Mouse (Mus musculus): ENCODE measurements around the gene Hexim1. TPM values are rescaled to one million over a fixed set of nuclear protein-coding genes. Genes with fewer than 3 reads are reported as not detected.
A peak's percentile ranks its signal among the peaks of the same experiment; 100 is the strongest.

The Hexim1 gene
- 1 to 10 TPM; 3.0 to 3.7 (median 3.5) TPM for polyA plus RNA-seq (2017; shearing (Covaris generic))

DNA sequence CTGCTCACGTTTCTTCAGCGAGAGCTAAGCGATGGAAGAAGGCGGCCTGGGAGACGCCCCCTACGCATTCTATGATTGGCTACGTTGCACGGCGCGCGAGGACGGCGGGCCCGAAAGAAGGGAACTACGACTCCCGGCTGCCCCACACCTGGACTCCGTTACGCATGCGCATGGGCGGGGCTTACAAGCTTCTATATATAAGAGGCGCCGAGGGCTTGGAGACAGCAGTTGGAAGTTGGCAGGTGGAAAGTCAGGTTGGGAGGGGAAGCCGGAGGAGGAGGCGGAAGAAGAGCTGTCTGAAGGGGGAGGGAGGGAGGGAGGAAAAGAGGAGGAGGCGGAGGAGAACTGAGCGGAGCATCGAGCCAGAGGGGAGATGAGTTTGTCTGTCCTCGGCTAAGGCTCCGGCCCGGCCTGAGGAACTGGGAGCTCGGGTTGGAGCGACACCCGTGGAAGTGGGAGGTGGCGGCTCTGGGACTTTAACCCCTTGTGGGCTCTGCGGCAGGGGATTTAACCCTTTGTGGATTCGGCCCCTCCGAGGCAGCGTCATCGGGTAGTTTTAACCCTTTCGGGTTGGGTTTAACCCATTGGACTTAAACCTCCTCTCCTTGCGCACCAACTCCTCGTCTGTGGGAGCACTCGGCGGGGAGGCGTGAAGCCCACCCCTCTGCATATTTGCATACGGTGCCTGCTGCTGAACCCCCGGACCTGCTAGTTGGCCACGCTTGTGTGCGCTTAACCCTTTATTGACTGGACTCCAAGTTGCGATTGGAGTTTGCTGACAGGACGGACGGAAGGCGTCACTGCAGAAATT lies at the start of gene Hexim1:
Gene Hexim1 (plus strand): TSS at position 224 of the 811 bp plus-strand sequence.
- ATAC-seq: peak; percentile 91

DNA sequence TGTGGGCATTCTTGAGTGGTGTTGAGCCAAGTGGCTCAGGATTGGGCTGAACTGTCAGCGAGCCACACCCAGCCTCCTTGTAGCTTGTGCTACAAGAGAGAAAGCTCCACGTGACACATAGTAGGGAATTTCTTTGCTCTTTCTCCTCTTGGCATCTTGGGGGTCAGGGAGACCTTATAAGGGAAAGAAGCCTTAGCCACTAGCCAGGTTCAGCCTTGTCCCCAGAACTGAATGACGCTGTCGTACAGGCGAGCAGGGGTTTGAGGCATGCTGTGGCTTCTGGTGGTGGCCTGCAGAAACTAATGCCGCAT lies 49.0 kb upstream of the Hexim1 start:
- no peak for ATAC-seq

DNA sequence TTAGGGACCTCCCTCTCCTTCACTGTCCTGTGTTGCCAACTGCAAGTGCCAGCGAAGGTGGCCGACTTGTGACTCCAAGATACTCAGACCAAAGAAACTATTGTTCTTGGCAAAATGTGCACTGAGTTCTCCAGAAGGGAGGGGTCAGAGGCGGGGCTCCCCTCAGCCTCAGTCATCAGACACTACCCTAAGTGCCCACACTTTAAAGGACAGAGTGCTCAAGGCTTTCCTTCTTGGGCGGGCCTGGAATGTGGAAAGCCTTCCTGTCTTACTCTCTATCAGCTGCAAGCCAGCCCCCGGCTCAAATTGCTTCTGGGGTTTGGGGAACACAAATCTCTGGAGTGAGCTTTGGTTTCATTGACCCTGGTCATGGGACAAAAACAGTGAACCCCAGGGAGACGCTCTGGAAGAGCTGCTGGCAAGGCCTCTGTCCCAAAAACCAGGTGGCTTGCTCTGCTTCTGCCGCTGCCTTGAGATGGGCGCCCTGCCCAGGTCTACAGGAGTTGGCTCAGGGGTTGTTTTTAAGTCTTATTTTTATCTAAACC lies 48.5 kb upstream of the Hexim1 start:
- no peak for ATAC-seq

DNA sequence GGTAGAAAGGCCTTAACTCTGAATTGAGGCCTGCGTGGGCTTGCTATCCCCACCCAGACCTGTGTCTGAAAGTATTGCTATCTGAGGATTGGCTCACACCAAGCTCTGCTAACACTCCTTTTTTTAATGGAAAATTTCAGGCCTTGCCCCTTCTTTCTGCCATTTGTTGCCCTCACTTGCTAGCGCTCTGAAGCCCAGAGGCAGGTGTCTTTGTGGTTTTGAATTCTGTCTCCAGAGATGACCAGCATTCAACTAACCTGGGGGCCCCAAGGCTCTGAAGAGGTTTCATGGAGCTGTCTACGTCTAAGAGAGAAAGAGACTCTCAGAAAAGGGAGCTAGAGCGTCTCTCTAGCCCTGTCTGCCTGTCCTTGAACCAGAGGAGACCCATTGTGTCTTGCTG lies 47.8 kb upstream of the Hexim1 start:
- ATAC-seq: no peak

DNA sequence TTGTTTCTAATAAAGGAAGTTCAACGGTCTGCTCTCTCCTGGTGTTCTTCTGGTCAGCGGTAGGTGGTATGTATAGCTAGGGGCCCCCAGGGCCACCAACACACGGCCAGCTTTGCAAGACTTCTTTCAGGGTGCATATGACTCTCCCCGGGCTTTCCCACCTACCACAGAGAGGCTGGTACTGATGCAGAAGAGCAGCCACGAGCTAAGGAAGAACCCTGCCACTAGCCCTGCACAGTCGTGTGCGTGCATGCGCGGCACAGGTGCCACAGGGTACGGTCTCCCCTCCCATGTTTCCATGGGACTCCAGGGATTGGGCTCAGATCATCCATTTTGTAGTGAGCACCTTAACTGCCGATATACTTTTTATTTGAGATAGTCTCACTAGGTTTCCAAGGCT lies 47.1 kb upstream of the Hexim1 start:
- no peak for ATAC-seq

DNA sequence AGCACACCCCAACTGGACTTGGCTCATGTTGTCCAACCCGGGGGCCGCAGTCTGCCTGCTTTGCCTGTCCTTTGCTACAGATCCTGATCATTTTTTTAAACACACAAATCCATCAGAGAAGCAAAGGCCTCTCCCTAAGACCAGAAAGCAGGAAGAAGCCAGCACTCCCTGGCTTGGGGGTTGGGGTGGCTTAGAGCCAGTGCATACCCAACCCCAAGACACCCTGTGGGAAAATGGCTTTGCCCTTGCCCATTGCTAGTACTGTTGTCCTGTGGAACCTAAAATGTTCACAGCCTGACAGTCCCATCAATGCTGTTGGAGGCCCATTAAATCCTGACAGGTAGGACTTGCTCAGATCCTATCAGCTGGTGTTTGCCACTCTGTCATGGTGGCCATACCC lies 46.3 kb upstream of the Hexim1 start:
- no peak for ATAC-seq

DNA sequence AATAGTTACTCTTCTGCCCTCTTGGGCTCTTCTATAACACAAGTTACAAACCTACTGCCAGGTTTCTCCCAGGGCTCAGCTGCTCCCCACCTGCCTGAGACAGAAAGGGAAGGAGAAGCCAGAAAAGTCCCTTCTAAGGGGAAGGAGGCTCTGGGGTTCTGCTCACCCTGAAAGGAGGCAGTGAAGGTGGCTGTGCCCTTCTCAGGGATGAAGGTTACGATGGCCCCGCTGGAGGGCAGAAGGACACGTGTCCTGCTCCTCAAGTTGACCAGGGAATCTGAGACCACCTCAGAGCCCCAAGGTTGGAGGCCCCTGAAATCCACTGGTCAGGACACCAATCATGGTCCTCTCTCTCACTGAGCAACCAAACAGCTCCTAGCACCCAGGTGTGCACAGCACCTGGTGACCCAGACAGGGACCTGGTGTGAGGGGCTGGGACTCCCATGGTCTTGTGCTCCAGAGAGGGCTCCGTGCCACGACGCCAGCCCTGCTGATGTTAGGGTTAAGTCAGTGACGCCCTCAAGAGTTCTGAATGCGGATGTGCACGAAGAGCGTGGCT lies 45.6 kb upstream of the Hexim1 start:
- no peak for ATAC-seq

DNA sequence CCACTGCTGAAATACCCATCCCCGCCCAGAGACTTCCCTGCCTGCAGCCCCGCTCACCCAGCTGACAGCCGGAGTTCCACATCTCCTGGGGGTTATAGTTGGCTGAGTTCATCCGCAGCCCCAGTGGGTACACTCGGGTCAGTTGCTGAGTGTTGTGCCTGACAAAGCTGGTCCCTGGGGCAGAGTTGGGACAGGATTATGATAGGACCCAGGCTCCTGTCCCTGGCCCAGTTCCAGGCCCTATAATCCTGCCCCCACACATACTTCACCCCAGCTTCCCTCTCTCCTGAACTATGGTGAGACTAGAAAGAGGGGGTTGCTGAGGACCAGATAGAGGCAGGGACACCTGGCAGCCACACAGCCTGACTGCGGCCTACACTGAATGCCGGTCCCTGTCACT lies 42.4 kb upstream of the Hexim1 start:
- ATAC-seq: no peak

DNA sequence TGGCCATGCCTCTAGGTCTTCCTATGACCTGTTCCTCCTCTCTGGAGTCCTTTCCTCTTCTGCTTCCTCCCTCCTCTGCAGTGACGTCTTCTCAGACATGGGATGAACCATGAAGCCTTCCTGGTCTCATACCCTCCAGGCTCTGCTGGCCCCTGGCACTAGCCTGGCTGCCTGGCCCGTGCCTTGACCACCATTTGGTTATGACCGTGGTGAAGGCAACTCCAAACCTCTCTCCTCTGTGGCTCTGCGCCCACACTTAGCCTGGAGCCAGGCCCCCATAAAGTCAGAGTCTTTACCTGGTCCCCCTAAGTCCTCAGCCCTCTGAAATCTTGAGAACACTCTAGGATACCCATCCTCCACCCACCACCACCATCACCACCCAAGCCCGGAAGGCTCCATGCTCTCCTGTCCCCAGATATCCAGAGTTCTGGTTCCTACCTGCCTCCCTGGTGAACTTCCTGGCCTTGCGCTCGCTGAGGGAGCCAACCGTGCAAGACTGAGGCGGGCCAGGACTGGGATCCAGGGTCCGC lies 41.8 kb upstream of the Hexim1 start:
- no peak for ATAC-seq

DNA sequence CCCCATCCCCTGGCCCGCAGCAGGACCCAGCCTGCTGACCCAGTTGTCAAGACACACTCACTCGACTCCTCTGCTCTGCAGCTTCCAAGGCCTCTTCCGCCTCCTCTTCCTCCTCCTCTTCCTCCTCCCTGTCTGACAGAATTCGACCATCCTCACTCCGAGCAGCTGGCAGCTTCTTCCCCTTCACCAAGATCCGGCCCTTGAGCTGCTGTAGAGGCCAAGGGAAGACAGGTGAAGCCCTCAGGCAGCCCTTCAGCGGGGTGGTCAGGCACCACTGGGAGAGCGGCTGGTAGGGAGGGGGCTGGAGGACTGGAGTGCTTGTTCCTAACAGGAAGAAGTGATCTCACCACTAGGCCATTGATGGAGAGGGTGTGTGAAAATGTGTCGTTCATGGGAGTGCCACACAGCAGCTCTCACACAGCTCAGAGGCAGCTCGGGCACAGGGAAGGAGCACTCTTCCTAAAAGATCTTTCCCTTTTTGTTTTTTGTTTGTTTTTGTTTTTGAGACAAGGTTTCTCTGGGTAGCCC lies 41.2 kb upstream of the Hexim1 start:
- ATAC-seq: no peak

DNA sequence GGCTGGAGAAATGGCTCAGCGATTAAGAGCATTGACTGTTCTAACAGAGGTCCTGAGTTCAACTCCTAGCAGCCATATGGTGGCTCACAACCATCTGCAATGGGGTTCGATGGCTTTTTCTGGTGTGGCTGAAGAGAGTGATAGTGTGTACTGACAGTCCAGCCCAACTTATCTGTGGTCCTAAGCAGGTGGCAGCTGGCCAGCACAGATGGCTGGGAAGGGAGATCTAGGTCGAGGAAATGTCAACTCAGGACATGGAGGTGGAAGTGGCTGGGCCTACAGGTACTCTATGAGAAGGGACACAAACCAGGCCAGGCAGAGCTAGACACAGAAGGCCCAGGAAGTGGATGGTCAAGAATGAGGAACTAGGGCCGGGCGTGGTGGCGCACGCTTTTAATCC lies 40.0 kb upstream of the Hexim1 start:
- ATAC-seq: no peak

DNA sequence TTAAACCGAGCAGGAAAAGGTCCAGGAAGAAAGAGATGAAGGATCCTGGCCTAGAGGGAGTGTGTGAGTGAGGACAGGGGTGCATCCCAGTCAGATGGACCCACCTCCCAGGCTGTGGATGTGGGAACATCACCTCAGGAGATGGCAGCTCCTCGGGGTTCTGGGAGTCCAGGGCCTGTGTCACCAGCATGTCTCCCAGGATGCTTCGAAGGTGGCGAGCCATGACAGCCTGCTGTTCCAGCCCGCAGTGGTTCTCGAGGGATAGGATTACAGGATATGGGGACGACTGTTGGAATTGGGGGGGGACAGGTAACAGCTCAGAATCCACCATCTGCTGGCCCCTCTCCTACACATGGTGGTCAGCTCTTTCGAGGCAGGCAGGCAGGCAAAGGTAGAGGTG lies 39.5 kb upstream of the Hexim1 start:
- ATAC-seq: no peak

DNA sequence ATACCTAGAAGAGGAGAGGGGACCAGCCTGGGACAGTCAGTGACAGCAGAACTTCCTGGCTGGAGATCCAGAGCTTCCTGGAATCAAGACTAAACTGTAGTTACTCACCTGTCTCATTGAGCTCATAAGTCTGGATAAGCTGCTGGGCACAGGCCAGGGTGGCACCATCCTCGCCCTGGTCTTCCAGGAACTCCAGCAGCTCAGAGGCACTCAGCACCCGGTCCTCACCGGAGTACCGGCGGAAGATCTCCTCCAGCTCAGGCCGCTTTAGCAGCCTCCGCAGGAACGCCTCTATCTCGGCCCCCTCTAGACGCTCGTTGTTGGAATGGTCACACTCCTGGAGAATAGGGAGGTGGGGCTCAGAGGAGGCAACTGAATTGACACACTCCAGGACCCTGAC lies 37.9 kb upstream of the Hexim1 start:
- ATAC-seq: no peak

DNA sequence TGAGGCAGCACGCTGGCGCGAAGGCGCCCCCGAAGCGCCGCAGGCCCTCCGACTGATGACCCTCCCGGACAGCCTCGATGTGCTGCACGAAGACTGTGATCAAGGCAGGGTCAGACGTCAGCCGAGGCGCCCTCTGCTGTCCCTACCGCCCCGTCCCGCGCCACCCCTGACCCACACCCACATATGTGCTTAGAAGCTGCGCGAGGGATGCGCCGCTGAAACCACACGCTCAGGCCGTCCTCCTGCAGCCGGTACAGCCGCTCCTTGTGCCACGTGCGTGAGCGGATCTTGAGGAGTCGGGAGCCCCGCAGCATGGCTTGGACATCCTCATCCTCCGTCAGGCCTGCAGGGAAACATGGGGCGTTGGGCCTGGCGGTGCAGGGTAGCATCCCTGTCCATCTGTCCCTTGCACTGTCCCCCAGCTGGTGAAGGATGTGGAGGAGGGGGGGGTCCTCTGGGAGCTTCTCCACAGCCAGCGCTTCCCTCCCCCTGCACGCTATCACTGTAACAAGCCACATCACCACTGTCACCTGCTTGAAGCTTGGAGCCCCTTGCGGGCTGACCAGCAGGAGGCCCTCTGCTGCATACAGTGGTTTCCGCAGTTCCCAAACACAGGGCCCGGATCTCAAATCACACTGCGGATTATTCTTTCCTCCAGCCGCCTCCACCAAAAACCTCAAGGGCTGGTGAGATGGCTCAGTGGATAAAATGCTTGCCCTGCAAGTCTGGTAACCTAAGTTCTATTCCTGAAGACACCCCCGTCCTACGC lies 35.5 kb upstream of the Hexim1 start:
- no peak for ATAC-seq

DNA sequence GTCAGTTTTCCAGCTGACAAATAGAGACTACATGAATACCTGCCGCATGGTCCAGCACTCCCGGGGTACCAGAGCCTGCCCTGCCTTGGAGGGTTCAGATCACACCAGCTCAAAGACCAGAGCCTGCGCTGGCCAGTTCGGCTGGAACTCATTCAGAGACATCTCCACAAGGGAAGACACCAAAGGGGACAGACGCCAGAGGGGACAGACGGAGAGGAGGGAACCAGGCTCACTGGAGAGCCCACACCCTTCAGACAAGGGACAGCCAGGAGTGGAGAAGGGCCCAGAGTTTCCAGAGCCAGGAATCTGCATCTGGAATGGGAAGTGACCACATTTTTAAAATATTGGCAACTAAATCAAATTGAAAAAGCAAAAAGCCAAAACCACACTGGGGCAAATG lies 34.4 kb upstream of the Hexim1 start:
- ATAC-seq: no peak

DNA sequence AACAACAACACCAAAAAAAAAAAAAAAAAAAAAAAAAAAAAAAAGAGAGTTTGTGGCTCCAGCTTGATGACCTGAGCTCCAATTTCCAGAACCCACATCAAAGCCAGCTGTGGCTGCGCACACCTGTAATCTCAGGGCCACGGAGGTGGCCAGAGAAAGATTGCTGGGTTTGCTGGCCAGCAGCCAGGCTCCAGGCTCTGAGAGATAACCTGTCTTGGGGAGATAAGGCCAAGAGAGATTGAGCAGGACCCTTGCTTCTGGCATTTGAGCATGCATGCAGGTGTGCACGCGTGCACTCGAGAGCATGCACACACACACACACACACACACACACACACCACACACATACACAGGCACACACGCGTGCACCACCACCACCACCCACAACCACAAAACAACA lies 22.7 kb upstream of the Hexim1 start:
- ATAC-seq: no peak

DNA sequence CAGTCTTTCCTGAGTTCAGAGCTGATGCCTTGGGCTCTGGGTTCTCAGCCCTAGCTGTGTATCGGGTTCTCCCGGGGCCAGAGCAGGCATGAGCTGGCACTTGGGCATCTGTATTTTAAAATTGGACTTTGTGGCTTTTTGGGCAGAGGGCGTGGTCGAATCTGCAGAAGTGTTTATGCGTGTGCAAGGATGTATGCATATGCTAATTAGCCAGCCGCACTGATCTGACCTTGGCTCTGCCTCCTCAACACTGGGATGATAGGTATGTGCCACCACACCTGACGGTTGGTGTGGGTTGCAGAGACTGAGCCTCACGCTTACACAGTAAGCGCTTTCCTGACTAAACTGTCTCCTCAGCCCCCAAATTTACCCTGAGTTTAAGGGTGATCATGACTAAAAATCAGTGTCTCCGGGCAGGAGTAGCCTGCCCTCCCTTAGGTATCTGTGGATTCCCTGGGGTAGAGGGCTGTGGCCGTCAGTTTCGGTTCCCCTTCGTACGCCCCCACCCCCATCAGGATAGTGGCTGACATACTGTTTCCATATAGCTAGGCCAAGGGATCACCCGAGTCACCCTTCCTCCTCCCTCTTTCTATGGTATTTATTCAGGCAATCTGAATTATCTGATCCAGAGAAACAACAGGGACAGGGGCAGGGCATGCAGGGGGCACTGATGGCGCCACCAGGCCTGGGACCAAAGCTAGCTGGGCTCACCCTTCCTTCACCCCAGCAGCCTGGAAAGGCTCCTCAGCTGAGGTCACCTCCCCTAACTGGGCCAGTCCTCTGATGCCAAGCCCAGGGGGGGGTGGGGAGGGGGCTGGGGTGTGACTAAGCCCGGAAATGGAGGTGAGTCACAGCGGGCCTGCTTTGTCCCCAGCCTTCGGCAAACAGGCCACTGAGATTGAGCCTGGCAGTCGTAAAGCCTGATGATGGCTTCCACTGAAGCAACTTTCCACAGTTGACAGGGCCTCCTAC lies 21.9 kb upstream of the Hexim1 start:
- no peak for ATAC-seq

DNA sequence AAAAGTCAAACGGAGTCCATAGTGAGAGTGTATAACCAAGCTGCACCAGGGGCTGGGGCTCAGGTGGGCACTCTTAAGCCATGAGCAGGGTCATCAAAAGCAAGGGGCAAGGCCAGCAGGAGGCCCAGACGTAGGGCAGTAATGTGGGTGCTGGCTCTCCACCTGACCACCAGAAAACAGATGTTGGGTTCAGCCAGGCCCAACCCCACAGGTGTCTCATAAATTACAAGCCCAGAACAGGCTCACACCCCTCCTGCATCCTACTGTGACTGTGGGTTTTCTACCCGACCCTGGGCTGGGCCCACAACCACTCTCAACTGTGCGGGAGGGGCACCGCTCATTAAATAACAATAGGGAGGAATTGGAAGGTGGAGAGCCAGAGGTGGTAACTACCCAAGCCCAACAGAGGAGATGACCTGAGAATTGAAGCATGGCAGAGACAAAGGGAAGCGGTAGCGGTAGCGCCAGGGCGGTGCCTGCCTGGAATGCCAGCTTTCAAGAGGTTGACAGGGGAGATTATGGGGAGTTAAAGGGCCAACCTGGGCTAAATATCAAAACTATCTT lies 20.8 kb upstream of the Hexim1 start:
- ATAC-seq: no peak

DNA sequence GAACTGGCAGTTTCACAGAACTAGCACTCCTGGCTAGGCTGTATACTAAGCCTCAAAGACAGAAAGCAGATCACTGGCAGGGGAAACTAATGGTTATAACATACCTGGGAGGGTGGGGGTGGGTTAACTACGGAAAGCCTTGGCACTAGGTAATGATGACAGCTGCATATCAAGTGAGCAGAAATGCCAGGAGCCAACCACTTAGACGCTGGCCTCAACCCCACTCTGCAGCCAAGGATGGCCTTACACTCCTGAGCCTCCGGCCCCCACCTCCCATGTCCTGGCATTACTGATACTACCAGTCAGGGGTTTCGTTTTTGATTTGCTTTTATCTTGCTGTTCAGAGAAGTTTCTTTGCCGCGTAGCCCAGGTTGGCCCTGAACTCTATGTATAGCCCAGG lies 20.2 kb upstream of the Hexim1 start:
- ATAC-seq: no peak

DNA sequence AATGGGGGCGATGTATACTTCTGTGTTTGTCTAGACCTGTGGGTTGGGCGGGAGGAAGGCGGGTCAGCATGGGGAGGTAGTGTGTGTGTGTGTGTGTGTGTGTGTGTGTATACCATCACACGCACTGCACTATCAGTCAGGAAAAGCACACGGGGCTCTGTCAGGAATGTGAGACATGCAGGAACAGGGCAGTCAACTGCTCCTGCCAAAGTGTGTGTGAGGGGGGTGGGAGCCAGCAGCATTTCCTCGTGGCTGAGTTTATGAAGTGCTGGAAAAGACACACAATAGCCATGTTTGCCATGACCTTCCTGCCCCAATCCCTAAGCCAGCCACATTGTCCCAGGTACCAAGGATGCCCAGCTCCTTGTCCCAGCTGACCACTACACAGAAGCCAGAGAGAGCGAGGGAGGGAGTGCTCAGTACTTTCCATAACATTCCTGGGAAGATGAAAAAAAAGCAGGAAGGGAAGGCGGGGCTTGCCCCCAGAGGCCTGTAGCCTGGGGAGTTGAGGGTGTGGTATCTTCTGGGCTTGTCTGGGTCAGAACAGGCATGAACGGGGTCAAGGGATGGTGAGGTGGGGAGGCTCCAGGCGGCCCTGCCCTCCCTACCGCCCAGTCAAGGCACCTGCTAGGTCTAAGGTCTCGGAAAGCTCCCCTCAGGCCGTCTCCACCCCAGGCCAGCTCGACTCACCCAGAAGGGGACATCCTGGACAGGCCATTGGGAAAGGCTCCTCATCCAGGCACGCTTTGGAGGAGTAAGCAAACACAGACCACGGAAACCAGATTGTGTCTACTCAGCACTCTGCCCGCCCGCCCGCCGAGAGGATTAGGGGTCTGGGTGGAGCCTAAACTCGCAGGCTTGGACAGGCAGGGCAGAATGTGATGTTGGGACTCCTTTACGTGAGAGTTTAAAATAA lies 18.8 kb upstream of the Hexim1 start:
- no peak for ATAC-seq
